Mouse (Mus musculus) myocyte (in vitro differentiated cells): ENCODE results near the gene Pfdn2.

Experiments used
- E2F4 ChIP-seq: IDR thresholded peaks from one replicate; pipeline ENCODE4 v1.6.1; 2011; ENCODE audit warnings: mild to moderate bottlenecking, control low read depth, moderate library complexity; ENCODE audit not compliant: insufficient read depth
- MAX ChIP-seq: IDR thresholded peaks from one replicate; pipeline ENCODE4 v1.6.1; 2011; ENCODE audit warnings: low read depth, mild to moderate bottlenecking, control low read depth
- MYOD1 ChIP-seq, 3 experiments: IDR thresholded peaks; one replicate each; pipeline ENCODE4 v1.6.1; 2011; ENCODE audit warnings: control low read depth in 2 of 3, low read depth in 2 of 3, mild to moderate bottlenecking in 2 of 3, moderate library complexity in 1 of 3; ENCODE audit not compliant: insufficient read length in 2 of 3, control insufficient read depth in 1 of 3
- MYOG ChIP-seq, 3 experiments: IDR thresholded peaks; one replicate each; pipeline ENCODE4 v1.6.1; 2011; ENCODE audit warnings: control low read depth in 2 of 3, low read depth in 2 of 3, mild to moderate bottlenecking in 2 of 3; ENCODE audit not compliant: insufficient read length in 2 of 3, control insufficient read depth in 1 of 3, insufficient read depth in 1 of 3
- POLR2A ChIP-seq: IDR thresholded peaks from one replicate; pipeline ENCODE4 v1.6.1; 2011; ENCODE audit warnings: low read depth, mild to moderate bottlenecking, control low read depth, moderate library complexity; ENCODE audit not compliant: insufficient read length
- POLR2AphosphoS2 ChIP-seq: IDR thresholded peaks from one replicate; pipeline ENCODE4 v1.6.1; 2011; ENCODE audit warnings: low read depth, control low read depth; ENCODE audit not compliant: insufficient read length
- REST ChIP-seq: IDR thresholded peaks from one replicate; pipeline ENCODE4 v1.6.1; 2011; ENCODE audit warnings: mild to moderate bottlenecking, control low read depth, moderate library complexity; ENCODE audit not compliant: insufficient read depth, insufficient read length
- SRF ChIP-seq: IDR thresholded peaks from one replicate; pipeline ENCODE4 v1.6.1; 2011; ENCODE audit warnings: low read depth; ENCODE audit not compliant: control insufficient read depth, insufficient read length
- TCF12 ChIP-seq: IDR thresholded peaks from one replicate; pipeline ENCODE4 v1.6.1; 2011; ENCODE audit warnings: mild to moderate bottlenecking, control low read depth; ENCODE audit not compliant: poor library complexity, insufficient read depth, severe bottlenecking
- TCF3 ChIP-seq: IDR thresholded peaks from one replicate; pipeline ENCODE4 v1.6.1; 2011; ENCODE audit warnings: low read depth, control low read depth; ENCODE audit not compliant: insufficient read length

GRCm38 (mm10) chr1:171384361-171384760, 38.9 kb downstream of the Pfdn2 start:
- TF ChIP-seq POLR2A (no peak), E2F4 (no peak), TCF3 (no peak), TCF12 (no peak), MAX (no peak), MYOG (IDR thresholded peaks at IDR 0.05; ENCODE audit: control insufficient read depth in 1 of 3, insufficient read depth in 1 of 3, insufficient read length in 2 of 3, low read depth in 2 of 3) (no peak), MYOD1 (IDR thresholded peaks at IDR 0.05; ENCODE audit: control insufficient read depth in 1 of 3, insufficient read length in 2 of 3, low read depth in 2 of 3) (no peak), SRF (no peak), POLR2AphosphoS2 (no peak), REST (no peak)
